Mouse (Mus musculus) brain, embryonic 14.5 days (tissue): ENCODE measurements at regions not wholly inside any gene's neighbourhood (a gene's known extent, or its start where the extent isn't known, plus 50 kb on each side); places are given as distances from the start of the nearest gene placed in this dataset.

Experiments
- CTCF ChIP-seq: fragments of 200-500 bp; IDR thresholded peaks from 2 replicates; pipeline ENCODE4 v1.5.1; 2012; ENCODE audit warnings: inconsistent platforms, mild to moderate bottlenecking, moderate library complexity, borderline replicate concordance; ENCODE audit not compliant: insufficient read depth, insufficient read length; ENCODE audit errors: extremely low read depth
- POLR2A ChIP-seq: fragments of 200-500 bp; IDR thresholded peaks from 2 replicates; pipeline ENCODE4 v1.6.1; 2012; ENCODE audit warnings: mild to moderate bottlenecking, inconsistent platforms, borderline replicate concordance; ENCODE audit not compliant: poor library complexity, insufficient read depth, insufficient read length, severe bottlenecking; ENCODE audit errors: extremely low read depth

GRCm38 (mm10) chr13:37149066-37149781 lies 99.2 kb upstream of the F13a1 start:
- TF ChIP-seq POLR2A (no peak), CTCF (no peak)
